16 mouse cellular contexts compared by ENCODE assay signal in genomic region chr15:6600314-6600713, GRCm38 (mm10).
"Had no signal": no experiment of that assay in that cellular context is flagged by ENCODE, and none has a peak within 500 bp of the region (broad histone marks: within the 10 kb centered on the region; RNA-seq: fewer than 3 reads in every experiment).

No protein-coding gene starts in this region.

- H3K36me3 ChIP-seq: liver, embryonic 13.5 days; midbrain, embryonic 12.5 days; midbrain, embryonic 15.5 days; neural tube, embryonic 12.5 days; neural tube, embryonic 15.5 days had no signal

- H3K9me3 ChIP-seq: liver, embryonic 13.5 days; midbrain, embryonic 12.5 days; midbrain, embryonic 15.5 days; neural tube, embryonic 12.5 days; neural tube, embryonic 15.5 days had no signal

- H3K4me1 ChIP-seq: liver, embryonic 13.5 days; midbrain, embryonic 12.5 days; midbrain, embryonic 15.5 days; neural tube, embryonic 12.5 days; neural tube, embryonic 15.5 days had no signal

- DNase-seq: kidney, adult 2 months; kidney, postnatal 25 days; layer of hippocampus, postnatal 36 days; liver, embryonic 13.5 days; lung, adult 2 months; lung, postnatal 14 days; lung, postnatal 4 days; right cerebral cortex, adult 18-20 months; right cerebral cortex, postnatal 14 days; right cerebral cortex, postnatal 4 days had no signal

- H3K4me3 ChIP-seq: left cerebral cortex, adult 2 months; liver, embryonic 13.5 days; midbrain, embryonic 12.5 days; midbrain, embryonic 15.5 days; neural tube, embryonic 12.5 days; neural tube, embryonic 15.5 days had no signal

- H3K27ac ChIP-seq: kidney, postnatal 0 days; left cerebral cortex, adult 2 months; liver, embryonic 13.5 days; midbrain, embryonic 12.5 days; midbrain, embryonic 15.5 days; neural tube, embryonic 12.5 days; neural tube, embryonic 15.5 days had no signal

- H3K27me3 ChIP-seq: liver, embryonic 13.5 days; midbrain, embryonic 12.5 days; midbrain, embryonic 15.5 days; neural tube, embryonic 12.5 days; neural tube, embryonic 15.5 days had no signal

- H3K9ac ChIP-seq: liver, embryonic 13.5 days; midbrain, embryonic 12.5 days; midbrain, embryonic 15.5 days; neural tube, embryonic 12.5 days; neural tube, embryonic 15.5 days had no signal
